Mouse (Mus musculus): ENCODE data around the gene Gm4131.
"Not testable (repeated sequence)": the region's sequence is repeated elsewhere in the genome, so short reads cannot be mapped to it uniquely, and the experiment has no call there.

The Gm4131 gene

DNA sequence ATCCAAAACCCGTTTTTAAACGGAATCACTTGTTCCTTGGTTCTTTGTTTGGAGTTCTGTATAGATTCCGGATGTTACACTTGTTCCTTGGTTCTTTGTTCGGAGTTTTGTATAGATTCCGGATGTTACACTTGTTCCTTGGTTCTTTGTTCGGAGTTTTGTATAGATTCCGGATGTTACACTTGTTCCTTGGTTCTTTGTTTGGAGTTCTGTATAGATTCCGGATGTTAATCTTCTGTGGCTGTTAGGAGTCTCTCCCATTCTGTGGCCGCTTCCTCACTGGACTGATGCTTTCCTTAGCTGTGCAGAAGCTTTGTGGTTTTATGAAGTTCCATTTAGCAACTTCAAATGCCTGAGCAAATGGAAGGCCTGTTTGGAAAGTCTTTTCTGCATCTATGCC lies at the start of gene Gm4131:
Gene Gm4131 (minus strand): TSS at position 101 of the 400 bp plus-strand sequence.
- not testable (repeated sequence) for DNase-seq (ENCODE audit: low spot score)

- no peak for DNase-seq (ENCODE audit: low spot score)
Observed at GRCm38 (mm10) chr14:62609904-62610303, 43.2 kb upstream of the Gm4131 start.

GRCm38 (mm10) chr14:62607791-62608196 lies 41.1 kb upstream of the Gm4131 start:
- no peak for DNase-seq (ENCODE audit: low spot score)

DNA sequence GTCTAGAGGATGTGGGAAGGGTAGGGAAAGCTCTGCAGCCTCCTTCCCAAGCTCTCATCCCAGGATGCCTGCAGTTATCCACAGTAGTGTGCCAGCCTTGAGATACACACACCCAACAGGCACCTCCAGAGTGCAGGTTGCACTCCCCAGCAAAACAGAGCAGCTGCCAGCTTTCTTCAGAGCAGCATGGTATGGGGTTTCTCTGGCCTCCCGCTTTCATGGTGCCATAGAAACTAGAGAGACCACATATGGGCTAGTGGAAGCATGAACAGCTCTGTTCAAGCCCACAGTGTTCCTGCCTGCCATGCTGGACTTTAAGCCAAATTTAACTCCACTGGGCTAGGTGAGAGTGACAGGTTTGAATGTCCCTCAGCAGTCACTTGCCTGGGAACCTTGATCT lies 36.1 kb upstream of the Gm4131 start:
- no peak for DNase-seq (ENCODE audit: low spot score)

DNA sequence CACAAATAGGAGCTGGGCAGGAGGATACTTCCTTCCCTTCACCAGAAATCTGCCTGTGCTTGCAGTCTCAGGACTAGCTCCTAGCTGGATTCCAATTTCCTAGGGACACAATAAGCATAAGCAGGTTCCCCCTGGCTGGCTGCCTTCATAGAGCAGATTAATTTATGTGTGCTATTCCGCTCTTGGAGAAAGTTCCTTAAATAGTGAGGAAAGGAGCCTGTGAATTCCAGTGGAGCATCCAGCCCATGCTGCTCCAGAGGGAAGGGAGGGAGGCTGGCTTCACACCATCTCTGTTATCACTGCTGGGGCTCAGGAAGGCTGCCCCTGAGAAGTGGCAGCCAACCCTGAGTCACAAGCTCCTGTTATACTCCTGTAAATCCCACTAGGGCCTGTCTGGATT lies 35.5 kb upstream of the Gm4131 start:
- no peak for DNase-seq (ENCODE audit: low spot score)

DNA sequence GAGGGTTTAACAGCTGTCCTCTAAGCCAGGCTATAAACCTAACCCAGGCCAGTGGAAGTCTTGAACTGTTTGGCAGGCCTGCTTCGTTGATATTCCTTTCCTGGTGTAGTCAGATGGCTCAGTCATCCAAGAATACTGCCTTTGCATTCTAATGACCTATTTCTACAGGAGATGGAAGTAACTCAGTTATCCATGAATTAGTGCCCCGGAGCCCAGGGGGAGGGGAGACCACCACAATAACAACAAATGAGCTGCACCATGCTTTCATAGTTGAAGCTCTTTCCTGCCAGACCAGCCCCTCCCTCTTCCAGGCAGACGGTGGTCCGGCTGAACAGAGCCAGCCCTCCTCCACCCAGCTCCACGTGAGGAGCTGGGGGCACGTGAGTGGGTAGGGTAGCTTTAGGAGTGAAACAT lies 33.4 kb upstream of the Gm4131 start:
- DNase-seq (ENCODE audit: low spot score), result no peak

- DNase-seq (ENCODE audit: low spot score), result no peak
Observed at GRCm38 (mm10) chr14:62585338-62585737, 18.6 kb upstream of the Gm4131 start.

- DNase-seq (ENCODE audit: low spot score), result no peak
Observed at GRCm38 (mm10) chr14:62584637-62585036, 17.9 kb upstream of the Gm4131 start.

- DNase-seq (ENCODE audit: low spot score), result no peak
Observed at GRCm38 (mm10) chr14:62581768-62582167, 15.0 kb upstream of the Gm4131 start.

DNA sequence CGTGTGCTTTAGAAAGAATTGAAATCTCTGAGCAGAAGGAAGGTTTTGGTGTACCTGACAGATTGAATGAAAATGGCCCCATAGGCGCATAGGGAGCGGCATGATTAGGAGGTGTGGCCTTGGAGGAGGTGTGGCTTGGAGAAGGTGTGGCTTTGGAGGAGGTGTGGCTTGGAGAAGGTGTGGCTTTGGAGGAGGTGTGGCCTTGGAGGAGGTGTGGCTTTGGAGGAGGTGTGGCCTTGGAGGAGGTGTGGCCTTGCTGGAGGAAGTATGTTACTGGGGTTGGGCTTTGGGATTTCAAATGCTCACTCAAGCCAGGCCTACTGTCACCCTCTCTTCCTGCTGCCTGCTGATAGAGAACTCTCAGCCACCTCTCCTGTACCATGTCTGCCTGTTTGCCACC lies 14.2 kb upstream of the Gm4131 start:
- peak; percentile 3 for DNase-seq (ENCODE audit: low spot score)

- DNase-seq (ENCODE audit: low spot score), result no peak
Observed at GRCm38 (mm10) chr14:62575862-62576261, 9.1 kb upstream of the Gm4131 start.

DNA sequence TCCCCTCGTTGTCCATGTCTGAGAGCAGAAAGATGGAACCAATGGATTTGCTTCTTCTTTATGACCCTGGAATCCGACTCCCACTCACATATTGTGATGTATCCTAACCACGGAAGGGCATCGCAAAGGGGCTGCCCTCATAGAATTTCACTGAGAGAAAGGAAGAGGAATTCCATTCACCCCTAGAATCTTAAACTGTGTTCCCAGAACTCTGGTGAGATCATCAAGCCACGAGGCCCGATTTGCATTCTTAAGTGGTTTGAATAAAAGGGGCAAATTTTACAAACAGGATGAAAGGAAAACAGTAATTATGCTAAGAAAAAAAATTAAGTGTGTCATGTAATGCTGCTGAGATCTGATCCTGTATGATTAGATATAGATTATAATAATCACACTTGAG lies 8.2 kb upstream of the Gm4131 start:
- no peak for DNase-seq (ENCODE audit: low spot score)

- DNase-seq (ENCODE audit: low spot score), result no peak
Observed at GRCm38 (mm10) chr14:62573454-62573853, 6.7 kb upstream of the Gm4131 start.

GRCm38 (mm10) chr14:62570299-62570698 lies 3.6 kb upstream of the Gm4131 start:
- no peak for DNase-seq (ENCODE audit: low spot score)

DNA sequence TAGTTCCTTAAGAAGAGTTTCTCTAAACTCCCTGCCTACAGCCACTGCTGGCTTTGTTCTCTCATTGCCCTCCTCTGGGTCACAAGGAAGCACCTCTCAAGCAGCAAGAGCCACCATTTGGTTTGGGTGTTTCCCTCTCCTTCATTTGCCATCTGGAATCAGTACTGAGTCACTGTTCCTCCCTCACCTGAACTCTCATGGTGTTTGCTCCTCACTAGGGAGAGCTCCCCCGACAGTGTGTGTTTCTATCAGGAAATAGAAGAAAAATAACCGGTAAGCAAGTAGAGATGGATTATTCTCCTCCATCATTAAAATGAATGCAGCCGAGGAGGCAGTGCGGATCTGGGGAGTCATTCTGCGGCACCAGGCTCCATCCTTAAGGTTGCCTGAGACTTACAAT lies 2.7 kb upstream of the Gm4131 start:
- DNase-seq (ENCODE audit: low spot score), result no peak

GRCm38 (mm10) chr14:62563679-62564078 lies 3.0 kb downstream of the Gm4131 start:
- no peak for DNase-seq (ENCODE audit: low spot score)

- no peak for DNase-seq (ENCODE audit: low spot score)
Observed at GRCm38 (mm10) chr14:62561875-62562748, 4.6 kb downstream of the Gm4131 start.

DNA sequence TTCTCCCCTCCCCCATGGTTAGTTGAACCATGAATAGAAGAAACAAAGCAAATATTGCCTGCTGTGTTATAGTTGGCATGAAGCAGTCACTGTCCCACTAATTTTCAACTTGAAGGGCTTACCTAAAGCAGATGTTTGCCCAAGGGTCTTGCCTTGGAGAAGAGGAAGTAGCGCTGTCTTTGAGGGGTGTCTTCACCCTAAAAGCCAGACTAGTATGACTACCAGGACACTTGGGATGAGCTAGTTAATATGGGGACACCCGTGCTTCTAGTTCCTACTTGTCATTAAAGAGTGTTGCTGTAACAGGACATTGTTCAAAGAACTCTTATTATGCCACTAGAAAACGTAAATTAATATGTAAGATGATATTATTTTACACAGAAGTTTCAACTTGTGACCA lies 9.6 kb downstream of the Gm4131 start:
- DNase-seq (ENCODE audit: low spot score), result no peak

DNA sequence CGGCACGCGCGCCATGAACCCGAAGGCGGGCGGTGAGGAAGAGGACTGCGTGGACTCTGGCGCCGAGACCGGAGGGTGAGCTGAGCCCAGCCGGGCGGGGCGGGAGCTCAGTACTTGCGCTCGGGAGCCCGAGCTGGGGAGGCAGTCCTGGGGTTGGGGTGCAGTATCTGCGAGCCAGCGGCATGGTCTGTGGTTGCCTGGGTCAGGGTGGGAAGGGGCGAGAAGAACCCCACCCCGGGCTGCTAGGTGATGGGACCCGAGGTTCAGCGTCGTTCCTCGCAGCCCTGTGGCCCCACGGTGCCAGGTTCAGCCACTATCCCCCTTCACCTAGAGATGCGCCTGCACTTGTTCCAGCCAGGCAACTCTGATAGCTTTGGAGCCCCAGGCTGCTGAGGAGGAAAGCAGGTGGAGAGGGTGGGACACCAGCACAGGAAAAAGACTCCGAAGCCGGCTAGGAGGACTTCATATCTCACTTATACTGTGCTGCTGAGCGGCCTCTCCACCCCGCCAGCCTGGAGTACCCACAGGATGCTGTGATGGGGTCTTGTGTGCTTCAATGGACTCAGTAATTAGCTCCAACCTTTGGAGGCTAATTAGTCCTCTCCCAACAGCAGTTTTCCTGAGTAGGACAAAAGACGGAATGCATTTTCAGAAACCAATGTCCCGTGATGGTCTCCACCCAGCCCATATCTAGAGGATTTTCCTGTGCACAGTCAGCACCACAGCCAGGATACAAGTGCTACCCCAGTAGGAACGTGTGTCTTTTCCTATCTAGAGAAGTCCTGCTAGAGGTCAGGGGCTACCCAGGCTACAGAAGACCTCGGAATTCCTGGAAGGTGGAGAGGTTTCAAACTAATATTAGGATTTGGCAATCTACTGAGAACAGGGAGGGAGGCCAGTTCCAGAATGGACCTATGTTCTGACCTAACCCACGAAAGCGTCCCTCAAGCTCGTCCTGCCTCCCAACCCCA lies 10.6 kb downstream of the Gm4131 start:
- no peak for DNase-seq (ENCODE audit: low spot score)

GRCm38 (mm10) chr14:62555309-62555829 lies 11.4 kb downstream of the Gm4131 start, which contains the start of gene Fam124a:
TSS of gene Fam124a (plus strand) at chr14:62555737.
- peak; percentile 21 for DNase-seq (ENCODE audit: low spot score)

- DNase-seq (ENCODE audit: low spot score), result no peak
Observed at GRCm38 (mm10) chr14:62553786-62554185, 12.9 kb downstream of the Gm4131 start.

GRCm38 (mm10) chr14:62552771-62553170 lies 13.9 kb downstream of the Gm4131 start:
- DNase-seq (ENCODE audit: low spot score), result no peak
